Mouse (Mus musculus): ENCODE results near the gene March2.

DNA sequence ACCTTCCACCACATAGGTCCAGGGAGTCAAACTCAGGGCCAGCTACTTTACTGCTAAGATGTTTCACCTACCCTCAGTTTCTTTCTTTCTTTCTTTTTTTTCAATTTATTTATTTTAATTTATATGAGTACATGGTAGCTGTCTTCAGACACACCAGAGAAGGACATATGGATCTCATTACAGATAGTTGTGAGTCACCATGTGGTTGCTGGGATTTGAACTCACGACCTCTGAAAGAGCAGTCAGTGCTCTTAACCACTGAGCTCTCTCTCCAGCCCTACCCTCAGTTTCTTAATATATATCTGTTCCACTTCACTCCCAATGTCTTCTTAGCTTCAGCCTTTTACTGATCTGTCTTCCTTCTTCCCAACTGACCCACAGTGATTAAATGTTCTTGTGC is 23.0 kb downstream of the March2 start:
- TF ChIP-seq POLR2A (IDR thresholded peaks at IDR 0.05; ENCODE audit: borderline replicate concordance, control insufficient read depth, low read depth, low read length) = no peak
- TF ChIP-seq CTCF (IDR thresholded peaks at IDR 0.05; ENCODE audit: control insufficient read depth, insufficient read depth, low read length) = no peak

Measured in bone marrow, adult 2 months (tissue).